Mouse (Mus musculus) ovary, postnatal 36 days (tissue): ENCODE measurements around the gene Olfr1189.
"Not testable (repeated sequence)": the region's sequence is repeated elsewhere in the genome, so short reads cannot be mapped to it uniquely, and the experiment has no call there.

Source experiments
- DNase-seq: peaks from one replicate; pipeline ENCODE4 v3.0.0; 2022; ENCODE audit warnings: low spot score, mixed read lengths

Olfr1189 gene

GRCm38 (mm10) chr2:88586154-88586553 is at the start of gene Olfr1189:
Gene Olfr1189, plus strand, starts transcription at chr2:88586454.
- no peak for DNase-seq

GRCm38 (mm10) chr2:88556635-88557034 is 29.6 kb upstream of the Olfr1189 start, which contains the start of gene Olfr1188:
Gene Olfr1188, plus strand, starts transcription at chr2:88556935.
- DNase-seq = no peak

GRCm38 (mm10) chr2:88572696-88573095 is 13.6 kb upstream of the Olfr1189 start:
- not testable (repeated sequence) for DNase-seq

GRCm38 (mm10) chr2:88640242-88640641 is 54.0 kb downstream of the Olfr1189 start, which contains the start of gene Olfr1191-ps1:
Gene Olfr1191-ps1, plus strand, starts transcription at chr2:88640542.
- DNase-seq = not testable (repeated sequence)
